Mouse (Mus musculus): Measurements from ENCODE around the gene Dctn1. TPM values are rescaled to one million over a fixed set of nuclear protein-coding genes. Genes with fewer than 3 reads are reported as not detected.

Gene Dctn1
- polyA plus RNA-seq, 1 experiment from 2014 or later: 88.8 TPM

GRCm38 (mm10) chr6:83185895-83186861 lies 20.5 kb downstream of the Dctn1 start:
- Histone ChIP-seq H3K36me3 (replicated peaks) (peaks cover 59% of the 10 kb centered on the region), H3K27ac (peak overlapping the region; percentile 82)
- peak; percentile 81 for DNase-seq (ENCODE audit: extremely low spot score, low spot score)

GRCm38 (mm10) chr6:83186946-83187345 lies 21.2 kb downstream of the Dctn1 start:
- H3K4me3 ChIP-seq: peak overlapping the region; percentile 56; the same call in 1 of the 2 replicates
- H3K36me3 ChIP-seq (replicated peaks): peaks cover 66% of the 10 kb centered on the region
- H3K4me1 ChIP-seq: peaks cover 37% of the 10 kb centered on the region
- DNase-seq (ENCODE audit: extremely low spot score, low spot score): no peak
- no peaks in the 10 kb centered on the region for H3K27me3 ChIP-seq (ENCODE audit: poor library complexity, severe bottlenecking)
- H3K27ac ChIP-seq: peak overlapping the region; percentile 82
- no peaks in the 10 kb centered on the region for H3K9me3 ChIP-seq
- 57% methylated on average over 2 of the region's 2 CpGs for WGBS

More at GRCm38 (mm10) chr6:83185895-83186861, 20.5 kb downstream of the Dctn1 start:
- Histone ChIP-seq H3K4me1 (peaks cover 37% of the 10 kb centered on the region), H3K27me3 (ENCODE audit: poor library complexity, severe bottlenecking) (no peaks in the 10 kb centered on the region), H3K9me3 (no peaks in the 10 kb centered on the region), H3K4me3 (peak overlapping the region; percentile 56)
- WGBS: 5% methylated on average over 25 of the region's 25 CpGs

GRCm38 (mm10) chr6:83193571-83193970 lies 27.9 kb downstream of the Dctn1 start:
- Histone ChIP-seq H3K27me3 (ENCODE audit: poor library complexity, severe bottlenecking) (no peaks in the 10 kb centered on the region), H3K36me3 (replicated peaks) (peaks cover 99% of the 10 kb centered on the region), H3K27ac (no peak overlapping the region), H3K4me3 (no peak overlapping the region), H3K4me1 (peaks cover 8% of the 10 kb centered on the region), H3K9me3 (no peaks in the 10 kb centered on the region)
- 92% methylated on average over 7 of the region's 7 CpGs for WGBS
- no peak for DNase-seq (ENCODE audit: extremely low spot score, low spot score)

DNA sequence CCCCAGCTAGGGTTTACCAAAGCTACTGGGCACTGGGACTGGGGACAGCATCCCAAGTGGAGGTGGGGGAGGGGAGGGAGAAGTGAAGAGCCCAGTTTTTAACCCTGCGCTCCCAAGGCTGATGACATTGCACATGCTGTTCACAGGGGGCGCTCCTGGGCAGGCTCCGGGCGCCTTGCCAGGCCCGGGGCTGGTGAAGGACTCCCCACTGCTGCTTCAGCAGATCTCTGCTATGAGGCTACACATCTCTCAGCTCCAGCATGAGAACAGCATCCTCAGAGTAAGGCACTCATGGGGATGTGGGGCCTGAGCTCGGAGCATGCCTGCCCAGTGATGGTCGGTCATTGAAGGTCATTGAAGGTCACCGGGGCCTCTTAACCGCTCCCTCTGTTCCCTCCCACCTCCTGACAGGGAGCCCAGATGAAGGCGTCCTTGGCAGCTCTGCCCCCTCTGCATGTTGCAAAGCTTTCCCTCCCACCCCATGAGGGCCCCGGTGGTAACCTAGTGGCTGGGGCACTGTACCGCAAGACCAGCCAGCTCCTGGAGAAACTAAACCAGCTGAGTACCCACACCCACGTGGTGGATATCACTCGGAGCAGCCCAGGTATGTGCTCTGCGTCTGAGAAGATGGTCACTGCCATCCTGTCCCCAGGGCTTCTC lies 31.8 kb downstream of the Dctn1 start:
- no peaks in the 10 kb centered on the region for H3K9me3 ChIP-seq
- DNase-seq (ENCODE audit: extremely low spot score, low spot score): no peak
- no peaks in the 10 kb centered on the region for H3K27me3 ChIP-seq (ENCODE audit: poor library complexity, severe bottlenecking)
- H3K36me3 ChIP-seq (replicated peaks): peaks cover 86% of the 10 kb centered on the region
- no peak overlapping the region for H3K27ac ChIP-seq
- WGBS: 47% methylated on average over 15 of the region's 15 CpGs
- H3K4me1 ChIP-seq: peaks cover 8% of the 10 kb centered on the region
- H3K4me3 ChIP-seq: no peak overlapping the region

- Histone ChIP-seq H3K4me3 (no peak overlapping the region), H3K36me3 (replicated peaks) (peaks cover 28% of the 10 kb centered on the region), H3K27me3 (ENCODE audit: poor library complexity, severe bottlenecking) (no peaks in the 10 kb centered on the region), H3K9me3 (no peaks in the 10 kb centered on the region), H3K4me1 (no peaks in the 10 kb centered on the region), H3K27ac (no peak overlapping the region)
- no peak for DNase-seq (ENCODE audit: extremely low spot score, low spot score)
- WGBS: 88% methylated on average over 4 of the region's 4 CpGs
Observed at GRCm38 (mm10) chr6:83203320-83203719, 37.6 kb downstream of the Dctn1 start.

GRCm38 (mm10) chr6:83205851-83206250 lies 40.1 kb downstream of the Dctn1 start:
- no peaks in the 10 kb centered on the region for H3K27me3 ChIP-seq (ENCODE audit: poor library complexity, severe bottlenecking)
- 91% methylated on average over 3 of the region's 3 CpGs for WGBS
- no peak overlapping the region for H3K27ac ChIP-seq
- peaks cover 5% of the 10 kb centered on the region; the same call in 1 of the 2 replicates for H3K4me1 ChIP-seq
- no peak overlapping the region for H3K4me3 ChIP-seq
- DNase-seq (ENCODE audit: extremely low spot score, low spot score): no peak
- H3K9me3 ChIP-seq: no peaks in the 10 kb centered on the region
- peaks cover 3% of the 10 kb centered on the region for H3K36me3 ChIP-seq (replicated peaks)

- no peaks in the 10 kb centered on the region for H3K27me3 ChIP-seq (ENCODE audit: poor library complexity, severe bottlenecking)
- H3K4me1 ChIP-seq: peaks cover 5% of the 10 kb centered on the region; the same call in 1 of the 2 replicates
- 79% methylated on average over 11 of the region's 11 CpGs for WGBS
- H3K4me3 ChIP-seq: no peak overlapping the region
- no peak overlapping the region for H3K27ac ChIP-seq
- H3K36me3 ChIP-seq (replicated peaks): no peaks in the 10 kb centered on the region
- no peak for DNase-seq (ENCODE audit: extremely low spot score, low spot score)
- no peaks in the 10 kb centered on the region for H3K9me3 ChIP-seq
Observed at GRCm38 (mm10) chr6:83206321-83206720, 40.6 kb downstream of the Dctn1 start.

GRCm38 (mm10) chr6:83207361-83208049 lies 41.8 kb downstream of the Dctn1 start:
- DNase-seq (ENCODE audit: extremely low spot score, low spot score): no peak
- no peaks in the 10 kb centered on the region for H3K36me3 ChIP-seq (replicated peaks)
- no peaks in the 10 kb centered on the region for H3K27me3 ChIP-seq (ENCODE audit: poor library complexity, severe bottlenecking)
- 84% methylated on average over 9 of the region's 9 CpGs for WGBS
- H3K9me3 ChIP-seq: no peaks in the 10 kb centered on the region
- H3K4me1 ChIP-seq: peaks cover 10% of the 10 kb centered on the region
- no peak overlapping the region for H3K4me3 ChIP-seq
- H3K27ac ChIP-seq: no peak overlapping the region

DNA sequence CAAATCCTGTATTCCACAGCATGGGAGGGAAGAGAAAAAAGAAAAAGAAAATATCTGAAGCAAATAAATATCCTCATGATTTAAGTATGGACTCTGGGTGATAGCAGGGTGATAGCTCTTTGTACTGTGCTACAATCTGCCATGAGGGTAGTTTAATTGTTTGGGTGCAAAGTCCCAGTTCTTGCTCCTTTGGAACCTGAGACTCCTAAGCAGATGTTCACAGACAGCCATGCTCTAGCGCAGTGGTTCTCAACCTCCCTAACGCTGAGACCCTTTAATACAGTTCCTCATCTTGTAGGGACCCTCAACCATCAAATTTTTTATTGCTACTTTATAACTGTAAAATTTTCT lies 42.3 kb downstream of the Dctn1 start:
- 88% methylated on average over 2 of the region's 2 CpGs for WGBS
- no peaks in the 10 kb centered on the region for H3K36me3 ChIP-seq (replicated peaks)
- no peak overlapping the region for H3K27ac ChIP-seq
- no peaks in the 10 kb centered on the region for H3K9me3 ChIP-seq
- no peak overlapping the region for H3K4me3 ChIP-seq
- no peak for DNase-seq (ENCODE audit: extremely low spot score, low spot score)
- no peaks in the 10 kb centered on the region for H3K27me3 ChIP-seq (ENCODE audit: poor library complexity, severe bottlenecking)
- peaks cover 14% of the 10 kb centered on the region for H3K4me1 ChIP-seq

DNA sequence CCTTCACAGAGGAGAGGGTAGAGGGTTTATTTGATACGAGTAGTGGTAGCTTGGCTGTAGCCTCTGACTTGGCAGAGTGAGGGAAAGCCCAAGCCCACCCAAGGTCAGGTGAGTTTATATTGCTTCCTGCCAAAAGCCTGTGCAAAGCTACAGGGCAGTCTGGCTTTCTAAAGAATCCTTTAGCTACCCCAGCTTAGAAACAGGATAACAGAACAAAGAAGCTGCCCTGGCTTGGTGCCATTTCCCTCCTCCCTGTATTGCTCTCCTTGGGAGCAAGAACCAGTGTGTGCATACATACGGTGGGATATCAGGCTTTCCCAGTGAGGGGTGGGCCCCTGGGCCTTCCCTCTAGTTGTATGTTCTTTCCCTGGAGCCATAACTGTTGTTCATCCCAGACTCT lies 44.8 kb downstream of the Dctn1 start:
- H3K27ac ChIP-seq: no peak overlapping the region
- WGBS: 75% methylated on average over 2 of the region's 2 CpGs
- H3K4me1 ChIP-seq: peaks cover 19% of the 10 kb centered on the region
- H3K36me3 ChIP-seq (replicated peaks): no peaks in the 10 kb centered on the region
- H3K9me3 ChIP-seq: no peaks in the 10 kb centered on the region
- no peak overlapping the region for H3K4me3 ChIP-seq
- no peak for DNase-seq (ENCODE audit: extremely low spot score, low spot score)
- no peaks in the 10 kb centered on the region for H3K27me3 ChIP-seq (ENCODE audit: poor library complexity, severe bottlenecking)

DNA sequence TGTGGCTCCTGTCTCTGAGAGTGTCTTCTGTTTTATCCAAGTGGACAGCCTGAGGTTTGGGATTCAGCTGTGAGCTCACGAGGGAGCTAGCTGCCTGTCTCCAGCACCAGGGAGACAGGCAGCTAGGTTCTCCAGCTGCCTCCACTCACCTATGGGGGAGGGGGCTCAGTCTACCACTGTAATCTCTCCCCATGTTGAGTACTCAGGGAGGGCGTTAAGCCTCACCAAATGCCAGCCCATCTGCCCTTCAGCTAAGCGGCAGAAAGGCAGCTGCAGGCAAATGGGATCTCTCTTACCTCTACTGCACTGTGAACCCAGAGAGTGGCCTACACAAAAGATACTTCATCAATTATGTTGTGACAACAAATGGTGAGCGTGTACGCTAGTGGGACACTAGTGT lies 45.8 kb downstream of the Dctn1 start:
- DNase-seq (ENCODE audit: extremely low spot score, low spot score): no peak
- 36% methylated on average over 5 of the region's 5 CpGs for WGBS
- Histone ChIP-seq H3K9me3 (no peaks in the 10 kb centered on the region), H3K4me3 (no peak overlapping the region), H3K4me1 (peaks cover 22% of the 10 kb centered on the region), H3K27me3 (ENCODE audit: poor library complexity, severe bottlenecking) (no peaks in the 10 kb centered on the region), H3K27ac (peak overlapping the region; percentile 11; the same call in 1 of the 2 replicates), H3K36me3 (replicated peaks) (no peaks in the 10 kb centered on the region)

DNA sequence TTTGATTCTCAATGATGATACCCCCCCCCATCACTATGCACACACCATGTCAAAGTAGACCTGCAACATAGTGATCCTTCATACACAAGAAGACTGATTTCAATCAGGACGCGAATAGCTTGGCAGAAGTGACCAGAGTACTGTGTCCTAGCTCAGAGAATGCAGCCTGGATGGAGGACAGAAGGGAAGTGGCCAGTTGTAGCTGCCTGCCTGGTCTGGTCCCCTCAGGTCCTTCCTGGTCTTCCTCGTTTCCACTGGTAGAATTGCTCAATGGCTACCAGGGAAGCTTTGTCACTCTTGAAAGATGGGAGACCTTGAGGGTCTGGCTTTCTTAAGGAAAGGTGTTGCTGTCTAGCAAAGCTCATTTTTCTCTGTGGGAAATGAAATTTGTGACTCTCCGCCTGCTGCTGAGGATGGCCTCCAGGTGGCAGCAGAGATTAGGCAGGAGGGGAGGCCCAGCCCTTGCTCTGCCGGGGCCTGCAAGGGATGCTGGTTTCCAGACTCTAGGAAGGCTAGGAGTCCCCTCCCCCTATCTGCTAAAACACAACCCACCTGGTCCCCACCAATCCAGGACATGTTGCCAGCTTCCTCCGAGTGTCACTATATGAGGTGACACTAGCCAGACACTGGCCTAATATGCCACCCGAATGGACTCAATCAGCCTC lies 49.4 kb downstream of the Dctn1 start:
- H3K4me3 ChIP-seq: no peak overlapping the region
- no peaks in the 10 kb centered on the region for H3K36me3 ChIP-seq (replicated peaks)
- H3K9me3 ChIP-seq: no peaks in the 10 kb centered on the region
- peak; percentile 67 for DNase-seq (ENCODE audit: extremely low spot score, low spot score)
- H3K27ac ChIP-seq: no peak overlapping the region
- 16% methylated on average over 7 of the region's 7 CpGs for WGBS
- no peaks in the 10 kb centered on the region for H3K27me3 ChIP-seq (ENCODE audit: poor library complexity, severe bottlenecking)
- H3K4me1 ChIP-seq: peaks cover 22% of the 10 kb centered on the region

Measured in forebrain, embryonic 10.5 days (tissue).